Mouse (Mus musculus) gastrocnemius, postnatal 36 days (tissue): ENCODE measurements around the gene Gna12. TPM values are rescaled to one million over a fixed set of nuclear protein-coding genes. Genes with fewer than 3 reads are reported as not detected.

Experiments used
- DNase-seq, 2 experiments: peaks; one replicate each; pipeline ENCODE4 v3.0.0; 2022
- intact Hi-C: fragments of 180-260 bp; cut with DNase I; formaldehyde crosslinking; loops from one replicate; pipeline ENCODE4 v1.15.1; 2025
- total RNA-seq, 2 experiments: library from RNA; stranded (reverse); gene quantifications; 2 replicates each; pipeline ENCODE4 v1.2.3; 2021

The Gna12 gene
- total RNA-seq, 2 experiments from 2014 or later: 23.1 to 26.4 TPM

GRCm38 (mm10) chr5:140768333-140768732, 61.9 kb downstream of the Gna12 start:
- no peak for DNase-seq

GRCm38 (mm10) chr5:140767704-140768141, 62.5 kb downstream of the Gna12 start:
- intact Hi-C loops: no loop called here
- DNase-seq: peak; percentile 52 to 68

More at GRCm38 (mm10) chr5:140768333-140768732, 61.9 kb downstream of the Gna12 start:
- intact Hi-C loops: no loop called here

- DNase-seq: no peak
- intact Hi-C loops: no loop called here
These were observed 63.7 kb downstream of the Gna12 start for GRCm38 (mm10) chr5:140766566-140766965.

- intact Hi-C loops: no loop called here
- DNase-seq: no peak
These were observed 65.2 kb downstream of the Gna12 start for GRCm38 (mm10) chr5:140764921-140765613.

- DNase-seq: no peak
- intact Hi-C loops: no loop called here
These were observed 67.7 kb downstream of the Gna12 start for GRCm38 (mm10) chr5:140762540-140762939.

- intact Hi-C loops: no loop called here
- no peak for DNase-seq
These were observed 71.4 kb downstream of the Gna12 start for GRCm38 (mm10) chr5:140758864-140759263.

GRCm38 (mm10) chr5:140753223-140753622, 77.0 kb downstream of the Gna12 start:
- DNase-seq: no peak
- intact Hi-C loops: no loop called here

GRCm38 (mm10) chr5:140752639-140753038, 77.6 kb downstream of the Gna12 start:
- DNase-seq: no peak
- intact Hi-C loops: no loop called here

GRCm38 (mm10) chr5:140752041-140752440, 78.2 kb downstream of the Gna12 start:
- no peak for DNase-seq
- intact Hi-C loops: no loop called here

- DNase-seq: no peak
- intact Hi-C loops: no loop called here
These were observed 79.3 kb downstream of the Gna12 start for GRCm38 (mm10) chr5:140750925-140751324.

GRCm38 (mm10) chr5:140749062-140749875, 81.0 kb downstream of the Gna12 start:
- DNase-seq: peak; percentile 64 to 65
- intact Hi-C loops: loop anchor here (5.0 kb wide), 1 partner anchor 207 kb away; no protein-coding TSS in a partner anchor

GRCm38 (mm10) chr5:140748425-140748824, 81.8 kb downstream of the Gna12 start:
- no peak for DNase-seq
- intact Hi-C loops: loop anchor here (5.0 kb wide), 1 partner anchor 206 kb away; no protein-coding TSS in a partner anchor

- DNase-seq: no peak
- intact Hi-C loops: no loop called here
These were observed 86.5 kb downstream of the Gna12 start for GRCm38 (mm10) chr5:140743706-140744131.

GRCm38 (mm10) chr5:140741877-140742276, 88.4 kb downstream of the Gna12 start:
- intact Hi-C loops: no loop called here
- DNase-seq: no peak

GRCm38 (mm10) chr5:140741040-140741439, 89.2 kb downstream of the Gna12 start:
- intact Hi-C loops: no loop called here
- DNase-seq: no peak

GRCm38 (mm10) chr5:140739813-140740212, 90.4 kb downstream of the Gna12 start:
- intact Hi-C loops: no loop called here
- no peak for DNase-seq

GRCm38 (mm10) chr5:140736166-140736565, 94.1 kb downstream of the Gna12 start:
- intact Hi-C loops: no loop called here
- DNase-seq: no peak

- intact Hi-C loops: no loop called here
- DNase-seq: no peak
These were observed 94.9 kb downstream of the Gna12 start for GRCm38 (mm10) chr5:140735297-140735696.

- intact Hi-C loops: no loop called here
- no peak for DNase-seq
These were observed 96.9 kb downstream of the Gna12 start for GRCm38 (mm10) chr5:140733336-140733735.

GRCm38 (mm10) chr5:140732195-140732594, 98.0 kb downstream of the Gna12 start:
- intact Hi-C loops: no loop called here
- DNase-seq: no peak

GRCm38 (mm10) chr5:140731040-140731797, 99.0 kb downstream of the Gna12 start:
- intact Hi-C loops: no loop called here
- no peak for DNase-seq
